Mouse (Mus musculus): ENCODE results near the gene Tox2.

Gene Tox2

GRCm38 (mm10) chr2:163330742-163331141 lies 127.8 kb downstream of the Tox2 start:
- peak; percentile 24 to 28 for DNase-seq

- no peak for DNase-seq
Observed at GRCm38 (mm10) chr2:163331423-163331822, 128.5 kb downstream of the Tox2 start.

GRCm38 (mm10) chr2:163332368-163333055 lies 129.6 kb downstream of the Tox2 start:
- DNase-seq, result no peak

- peak; percentile 19 to 58 for DNase-seq
Observed at GRCm38 (mm10) chr2:163340263-163340662, 137.3 kb downstream of the Tox2 start.

- peak in 1 of 2 experiments; percentile 42 for DNase-seq
Observed at GRCm38 (mm10) chr2:163343671-163344070, 140.7 kb downstream of the Tox2 start.

- DNase-seq, result no peak
Observed at GRCm38 (mm10) chr2:163344976-163345660, 142.2 kb downstream of the Tox2 start.

GRCm38 (mm10) chr2:163346497-163346896 lies 143.6 kb downstream of the Tox2 start:
- DNase-seq, result no peak

- no peak for DNase-seq
Observed at GRCm38 (mm10) chr2:163347517-163348184, 144.7 kb downstream of the Tox2 start.

GRCm38 (mm10) chr2:163348677-163349076 lies 145.8 kb downstream of the Tox2 start:
- no peak for DNase-seq

- no peak for DNase-seq
Observed at GRCm38 (mm10) chr2:163349411-163349810, 146.5 kb downstream of the Tox2 start.

- DNase-seq, result no peak
Observed at GRCm38 (mm10) chr2:163350443-163350842, 147.5 kb downstream of the Tox2 start.

- no peak for DNase-seq
Observed at GRCm38 (mm10) chr2:163353731-163354130, 150.8 kb downstream of the Tox2 start.

- no peak for DNase-seq
Observed at GRCm38 (mm10) chr2:163355666-163356065, 152.7 kb downstream of the Tox2 start.

GRCm38 (mm10) chr2:163356113-163356840 lies 153.4 kb downstream of the Tox2 start:
- no peak for DNase-seq

- DNase-seq, result no peak
Observed at GRCm38 (mm10) chr2:163358662-163359061, 155.7 kb downstream of the Tox2 start.

GRCm38 (mm10) chr2:163359253-163359652 lies 156.3 kb downstream of the Tox2 start:
- no peak for DNase-seq

- peak in 1 of 2 experiments; percentile 3 for DNase-seq
Observed at GRCm38 (mm10) chr2:163360858-163361623, 158.1 kb downstream of the Tox2 start.

- DNase-seq, result no peak
Observed at GRCm38 (mm10) chr2:163362940-163363921, 160.3 kb downstream of the Tox2 start.

GRCm38 (mm10) chr2:163364785-163365541 lies 162.0 kb downstream of the Tox2 start:
- no peak for DNase-seq

GRCm38 (mm10) chr2:163370175-163370574 lies 167.2 kb downstream of the Tox2 start:
- DNase-seq, result no peak
